Mouse (Mus musculus) forebrain, embryonic 11.5 days (tissue): ENCODE measurements around the gene Nrxn2. TPM values are rescaled to one million over a fixed set of nuclear protein-coding genes. Genes with fewer than 3 reads are reported as not detected.

Experiments used
- ATAC-seq: fragments of 200-750 bp; cut with Nextera tagmentation; replicated peaks from 2 replicates; pipeline ENCODE4 v1.8.0; 2017; ENCODE audit warnings: moderate TSS enrichment; ENCODE audit not compliant: low FRiP score
- DNase-seq: peaks from one replicate; pipeline ENCODE4 v3.0.0-alpha.2; 2017; ENCODE audit warnings: low spot score
- H3K27ac ChIP-seq: fragments of 300-500 bp; sonication (generic); 2 replicates; pipeline ENCODE4 v1.5.1; 2014; ENCODE audit warnings: low read depth, low read length
- H3K27me3 ChIP-seq: fragments of 300-500 bp; sonication (generic); 2 replicates; pipeline ENCODE4 v1.6.1; 2014; ENCODE audit warnings: mild to moderate bottlenecking, low read length, mixed read lengths; ENCODE audit not compliant: control insufficient read depth, insufficient read depth
- H3K36me3 ChIP-seq: fragments of 300-500 bp; sonication (generic); 2 replicates; pipeline ENCODE4 v1.6.1; 2014; ENCODE audit warnings: mild to moderate bottlenecking, low read length, moderate library complexity, mixed read lengths; ENCODE audit not compliant: control insufficient read depth, insufficient read depth
- H3K4me1 ChIP-seq: fragments of 300-500 bp; sonication (generic); replicated peaks from 2 replicates; pipeline ENCODE4 v1.6.1; 2014; ENCODE audit warnings: low read length, mixed read lengths; ENCODE audit not compliant: control insufficient read depth, insufficient read depth
- H3K4me2 ChIP-seq: fragments of 300-500 bp; sonication (generic); 2 replicates; pipeline ENCODE4 v1.6.1; 2014; ENCODE audit warnings: low read depth, mild to moderate bottlenecking, low read length, moderate library complexity, mixed read lengths; ENCODE audit not compliant: severe bottlenecking
- H3K4me3 ChIP-seq: fragments of 300-500 bp; sonication (generic); 2 replicates; pipeline ENCODE4 v1.5.1; 2014; ENCODE audit warnings: low read depth, low read length
- H3K9ac ChIP-seq: fragments of 300-500 bp; sonication (generic); 2 replicates; pipeline ENCODE4 v1.6.1; 2014; ENCODE audit warnings: low read length
- H3K9me3 ChIP-seq: fragments of 300-500 bp; sonication (generic); 2 replicates; pipeline ENCODE4 v1.6.1; 2016; ENCODE audit warnings: low read length, mixed read lengths; ENCODE audit not compliant: control insufficient read depth
- WGBS: fragments of 180-500 bp; shearing (Covaris S2); extraction: QIAGEN DNeasy Blood & Tissue Kit; methylation state at CpG from one replicate; pipeline ENCODE4 v1.1.7; 2014; 5-methylcytosine and 5-hydroxymethylcytosine counted together
- microRNA-seq: library from miRNA; unstranded; fragments of <30 nt; microRNA quantifications from one replicate; pipeline ENCODE4, GENCODE M21; 2016; ENCODE audit not compliant: insufficient number of aligned reads
- polyA plus RNA-seq: library from polyadenylated mRNA; unstranded; fragments of >200 nt; fragmentation: Nextera tagmentation; extraction: Ambion mirVana; gene quantifications from 2 replicates; pipeline ENCODE4 v1.2.1, GENCODE M21; 2014

Gene Nrxn2
- polyA plus RNA-seq, 1 experiment from 2014 or later, result 8.1 TPM

- no peaks in the 10 kb centered on the region for H3K36me3 ChIP-seq
- no peak overlapping the region for H3K4me3 ChIP-seq
- ATAC-seq (no peak), DNase-seq (no peak)
- H3K4me1 ChIP-seq, result peaks cover 2% of the 10 kb centered on the region
- H3K9ac ChIP-seq, result no peak overlapping the region
- WGBS, result 89% methylated on average over 6 of the region's 6 CpGs
- no peaks in the 10 kb centered on the region for H3K27me3 ChIP-seq
- H3K9me3 ChIP-seq, result no peaks in the 10 kb centered on the region
- no peak overlapping the region for H3K27ac ChIP-seq
- no peak overlapping the region for H3K4me2 ChIP-seq
Observed at GRCm38 (mm10) chr19:6565136-6565535, 146.6 kb downstream of the Nrxn2 start.

- Histone ChIP-seq H3K4me2 (no peak overlapping the region), H3K4me1 (peaks cover 2% of the 10 kb centered on the region), H3K4me3 (no peak overlapping the region), H3K9ac (no peak overlapping the region), H3K9me3 (no peaks in the 10 kb centered on the region), H3K27ac (no peak overlapping the region), H3K36me3 (no peaks in the 10 kb centered on the region), H3K27me3 (no peaks in the 10 kb centered on the region)
- 91% methylated on average over 2 of the region's 2 CpGs for WGBS
- DNase-seq (no peak), ATAC-seq (no peak)
Observed at GRCm38 (mm10) chr19:6566450-6566849, 147.9 kb downstream of the Nrxn2 start.

GRCm38 (mm10) chr19:6569021-6569420, 150.5 kb downstream of the Nrxn2 start:
- Histone ChIP-seq H3K27ac (no peak overlapping the region), H3K4me3 (no peak overlapping the region), H3K9me3 (no peaks in the 10 kb centered on the region), H3K4me1 (peaks cover 2% of the 10 kb centered on the region), H3K4me2 (no peak overlapping the region), H3K9ac (no peak overlapping the region), H3K36me3 (no peaks in the 10 kb centered on the region), H3K27me3 (no peaks in the 10 kb centered on the region)
- ATAC-seq (no peak), DNase-seq (no peak)
- WGBS, result 67% methylated on average over 5 of the region's 5 CpGs

- 28% methylated on average over 5 of the region's 5 CpGs for WGBS
- Histone ChIP-seq H3K9ac (no peak overlapping the region), H3K9me3 (no peaks in the 10 kb centered on the region), H3K4me3 (no peak overlapping the region), H3K27ac (no peak overlapping the region), H3K4me2 (no peak overlapping the region), H3K27me3 (no peaks in the 10 kb centered on the region), H3K4me1 (peaks cover 2% of the 10 kb centered on the region), H3K36me3 (no peaks in the 10 kb centered on the region)
- ATAC-seq (no peak), DNase-seq (no peak)
Observed at GRCm38 (mm10) chr19:6569561-6569960, 151.0 kb downstream of the Nrxn2 start.

- 87% methylated on average over 5 of the region's 5 CpGs for WGBS
Observed at GRCm38 (mm10) chr19:6571476-6571875, 152.9 kb downstream of the Nrxn2 start.

GRCm38 (mm10) chr19:6572001-6572400, 153.5 kb downstream of the Nrxn2 start:
- Histone ChIP-seq H3K36me3 (no peaks in the 10 kb centered on the region), H3K27me3 (no peaks in the 10 kb centered on the region), H3K4me2 (no peak overlapping the region), H3K9me3 (no peaks in the 10 kb centered on the region), H3K27ac (no peak overlapping the region), H3K4me3 (no peak overlapping the region), H3K4me1 (peaks cover 2% of the 10 kb centered on the region), H3K9ac (no peak overlapping the region)
- WGBS, result 49% methylated on average over 4 of the region's 4 CpGs
- DNase-seq, result no peak
- no peak for ATAC-seq

More at GRCm38 (mm10) chr19:6571476-6571875, 152.9 kb downstream of the Nrxn2 start:
- DNase-seq (no peak), ATAC-seq (no peak)
- H3K27ac ChIP-seq, result no peak overlapping the region
- H3K27me3 ChIP-seq, result no peaks in the 10 kb centered on the region
- H3K4me3 ChIP-seq, result no peak overlapping the region
- no peak overlapping the region for H3K9ac ChIP-seq
- H3K36me3 ChIP-seq, result no peaks in the 10 kb centered on the region
- no peak overlapping the region for H3K4me2 ChIP-seq
- peaks cover 2% of the 10 kb centered on the region for H3K4me1 ChIP-seq
- no peaks in the 10 kb centered on the region for H3K9me3 ChIP-seq

Small RNA genes within 50 kb of the gene (microRNA-seq; reads per million reads assigned to microRNA genes)
- not detected for gene Gm26460

Other genes starting within 250 kb of the Nrxn2 start
- gene Majin, start 234.3 kb upstream of the Nrxn2 start, polyA plus RNA-seq, result not detected in 2 replicates
- gene Gpha2, start 192.4 kb upstream of the Nrxn2 start, polyA plus RNA-seq, result 0.65 TPM in 1 of 2 replicates, not detected in the other
- gene Ppp2r5b, start 182.9 kb upstream of the Nrxn2 start, polyA plus RNA-seq, result 41.4 and 45.6 TPM in 2 replicates
- 12.3 and 14.6 TPM in 2 replicates for gene Atg2a, start 177.1 kb upstream of the Nrxn2 start, polyA plus RNA-seq
- gene Ehd1, start 142.0 kb upstream of the Nrxn2 start, polyA plus RNA-seq, result 72.6 and 74.2 TPM in 2 replicates
- gene Cdc42bpg, start 112.3 kb upstream of the Nrxn2 start, polyA plus RNA-seq, result 0.55 TPM in 2 replicates
- gene Men1, start 83.8 kb upstream of the Nrxn2 start, polyA plus RNA-seq, result 83.5 and 97.8 TPM in 2 replicates
- gene Map4k2, start 77.6 kb upstream of the Nrxn2 start, polyA plus RNA-seq, result 11.8 and 13.7 TPM in 2 replicates
- gene Sf1, start 55.0 kb upstream of the Nrxn2 start, polyA plus RNA-seq, result 275 and 283 TPM in 2 replicates
- gene Pygm, start 34.3 kb upstream of the Nrxn2 start, polyA plus RNA-seq, result 1.2 TPM in 2 replicates
- 9.5 and 12.9 TPM in 2 replicates for gene Rasgrp2, start 19.4 kb upstream of the Nrxn2 start, polyA plus RNA-seq
- not detected in 2 replicates for gene Slc22a12, start 124.3 kb downstream of the Nrxn2 start, polyA plus RNA-seq